Mouse (Mus musculus) adrenal gland, adult 2 months (tissue): ENCODE results near the gene Znhit1. TPM values are rescaled to one million over a fixed set of nuclear protein-coding genes. Genes with fewer than 3 reads are reported as not detected.

Source experiments
- DNase-seq: peaks from one replicate; pipeline ENCODE4 v3.0.0; 2021
- long read RNA-seq: library from polyadenylated mRNA; stranded (forward); transcript quantifications from one replicate; pipeline ENCODE4 v2.0.0, GENCODE M21; 2021
- polyA plus RNA-seq: library from polyadenylated mRNA; depleted of rRNA; stranded (reverse); fragments of >200 nt; gene quantifications from 2 replicates; pipeline ENCODE4 v1.2.3, GENCODE M21; 2012; rRNA removed
- total RNA-seq, 2 experiments: library from RNA; stranded (reverse); gene quantifications; 2 replicates each; pipeline ENCODE4 v1.2.3; 2021

The Znhit1 gene
- total RNA-seq (100 to 1,000 TPM; 102 to 109 TPM), polyA plus RNA-seq (151 and 155 TPM in 2 replicates)
- long read RNA-seq, transcript Znhit1-206 (5 exons, 1,208 nt), result major isoform, 26 of 58 reads
- long read RNA-seq, transcript Znhit1-202 (5 exons, 740 nt), result minor isoform, 16 of 58 reads
- long read RNA-seq, partial matches to known transcripts, result 10 of 58 reads
- long read RNA-seq, other reads (novel, unspliced or antisense), result 4 of 58 reads

GRCm38 (mm10) chr5:136987934-136988271 is at the start of gene Znhit1:
TSS of gene Znhit1 (minus strand) at chr5:136988021.
- no peak for DNase-seq

- DNase-seq, result peak; percentile 45
Observed at GRCm38 (mm10) chr5:137036211-137036610, 48.4 kb upstream of the Znhit1 start.

- peak; percentile 96 for DNase-seq
Observed at GRCm38 (mm10) chr5:137032641-137033074, 44.8 kb upstream of the Znhit1 start.

GRCm38 (mm10) chr5:137032033-137032421 is 44.2 kb upstream of the Znhit1 start:
- DNase-seq, result peak; percentile 41

GRCm38 (mm10) chr5:137031076-137032032 is 43.5 kb upstream of the Znhit1 start:
- peak; percentile 48 for DNase-seq

GRCm38 (mm10) chr5:137030416-137030810 is 42.6 kb upstream of the Znhit1 start:
- DNase-seq, result no peak

GRCm38 (mm10) chr5:137029643-137030415 is 42.0 kb upstream of the Znhit1 start:
- DNase-seq, result peak; percentile 96

- DNase-seq, result no peak
Observed at GRCm38 (mm10) chr5:137029273-137029585, 41.4 kb upstream of the Znhit1 start.

- DNase-seq, result no peak
Observed at GRCm38 (mm10) chr5:137028561-137029272, 40.9 kb upstream of the Znhit1 start.

GRCm38 (mm10) chr5:137026092-137026491 is 38.3 kb upstream of the Znhit1 start, which contains the start of gene Vgf:
TSS of gene Vgf (plus strand) at chr5:137026392.
- DNase-seq, result no peak

GRCm38 (mm10) chr5:137025132-137025531 is 37.3 kb upstream of the Znhit1 start:
- peak; percentile 76 for DNase-seq

GRCm38 (mm10) chr5:137024318-137024717 is 36.5 kb upstream of the Znhit1 start:
- DNase-seq, result no peak

- DNase-seq, result peak; percentile 83
Observed at GRCm38 (mm10) chr5:137015913-137016312, 28.1 kb upstream of the Znhit1 start.

- peak; percentile 77 for DNase-seq
Observed at GRCm38 (mm10) chr5:137012401-137012950, 24.7 kb upstream of the Znhit1 start.

GRCm38 (mm10) chr5:137009988-137010387 is 22.2 kb upstream of the Znhit1 start:
- DNase-seq, result peak; percentile 60

GRCm38 (mm10) chr5:137007276-137007675 is 19.5 kb upstream of the Znhit1 start:
- no peak for DNase-seq

GRCm38 (mm10) chr5:137000612-137001011 is 12.8 kb upstream of the Znhit1 start:
- no peak for DNase-seq

GRCm38 (mm10) chr5:136999449-136999848 is 11.6 kb upstream of the Znhit1 start:
- no peak for DNase-seq

- DNase-seq, result no peak
Observed at GRCm38 (mm10) chr5:136989801-136990200, 2.0 kb upstream of the Znhit1 start.

GRCm38 (mm10) chr5:136988420-136988819 is 599 bp upstream of the Znhit1 start:
- DNase-seq, result no peak

GRCm38 (mm10) chr5:136987138-136987933 is 485 bp downstream of the Znhit1 start:
- DNase-seq, result peak; percentile 90
